Mouse (Mus musculus) lung, adult 2 months (tissue): ENCODE measurements around the gene Cwc22.

Experiments
- CTCF ChIP-seq: fragments of 200-500 bp; IDR thresholded peaks from 2 replicates; pipeline ENCODE4 v1.5.1; 2011; ENCODE audit warnings: mild to moderate bottlenecking, low read length, control low read depth; ENCODE audit not compliant: insufficient read depth
- POLR2A ChIP-seq: fragments of 200-500 bp; IDR thresholded peaks from 2 replicates; pipeline ENCODE4 v1.6.1; 2011; ENCODE audit warnings: low read depth, mild to moderate bottlenecking, control low read depth, low read length, borderline replicate concordance; ENCODE audit errors: extremely low read depth

GRCm38 (mm10) chr2:77916586-77917359 lies 29.4 kb downstream of the Cwc22 start:
- TF ChIP-seq POLR2A (no peak), CTCF (no peak)
